Mouse (Mus musculus): ENCODE measurements around the gene Pde4d.

Pde4d gene

GRCm38 (mm10) chr13:109693769-109694168 lies 1244.0 kb downstream of the Pde4d start:
- no peak for DNase-seq (ENCODE audit: low spot score)

- no peak for DNase-seq (ENCODE audit: low spot score)
Observed at GRCm38 (mm10) chr13:109694293-109694692, 1244.5 kb downstream of the Pde4d start.

GRCm38 (mm10) chr13:109695098-109695497 lies 1245.3 kb downstream of the Pde4d start:
- DNase-seq (ENCODE audit: low spot score): no peak

GRCm38 (mm10) chr13:109706141-109706540 lies 1256.4 kb downstream of the Pde4d start:
- DNase-seq (ENCODE audit: low spot score): no peak

- DNase-seq (ENCODE audit: low spot score): no peak
Observed at GRCm38 (mm10) chr13:109706579-109706978, 1256.8 kb downstream of the Pde4d start.

- DNase-seq (ENCODE audit: low spot score): no peak
Observed at GRCm38 (mm10) chr13:109707154-109707553, 1257.4 kb downstream of the Pde4d start.

GRCm38 (mm10) chr13:109708326-109708725 lies 1258.6 kb downstream of the Pde4d start:
- DNase-seq (ENCODE audit: low spot score): no peak

GRCm38 (mm10) chr13:109714581-109714980 lies 1264.8 kb downstream of the Pde4d start:
- no peak for DNase-seq (ENCODE audit: low spot score)

GRCm38 (mm10) chr13:109715321-109715720 lies 1265.6 kb downstream of the Pde4d start:
- DNase-seq (ENCODE audit: low spot score): no peak

- no peak for DNase-seq (ENCODE audit: low spot score)
Observed at GRCm38 (mm10) chr13:109720127-109720713, 1270.5 kb downstream of the Pde4d start.

- DNase-seq (ENCODE audit: low spot score): no peak
Observed at GRCm38 (mm10) chr13:109722237-109723119, 1272.7 kb downstream of the Pde4d start.

GRCm38 (mm10) chr13:109727346-109727745 lies 1277.6 kb downstream of the Pde4d start:
- DNase-seq (ENCODE audit: low spot score): no peak

GRCm38 (mm10) chr13:109729612-109730011 lies 1279.9 kb downstream of the Pde4d start:
- no peak for DNase-seq (ENCODE audit: low spot score)

GRCm38 (mm10) chr13:109732655-109733376 lies 1283.1 kb downstream of the Pde4d start:
- no peak for DNase-seq (ENCODE audit: low spot score)

GRCm38 (mm10) chr13:109736290-109737078 lies 1286.7 kb downstream of the Pde4d start:
- no peak for DNase-seq (ENCODE audit: low spot score)

- DNase-seq (ENCODE audit: low spot score): no peak
Observed at GRCm38 (mm10) chr13:109746492-109746891, 1296.7 kb downstream of the Pde4d start.

- DNase-seq (ENCODE audit: low spot score): no peak
Observed at GRCm38 (mm10) chr13:109752236-109752863, 1302.6 kb downstream of the Pde4d start.

- no peak for DNase-seq (ENCODE audit: low spot score)
Observed at GRCm38 (mm10) chr13:109756854-109757253, 1307.1 kb downstream of the Pde4d start.

GRCm38 (mm10) chr13:109759201-109759600 lies 1309.5 kb downstream of the Pde4d start:
- no peak for DNase-seq (ENCODE audit: low spot score)

GRCm38 (mm10) chr13:109761081-109761480 lies 1311.3 kb downstream of the Pde4d start:
- DNase-seq (ENCODE audit: low spot score): no peak

- no peak for DNase-seq (ENCODE audit: low spot score)
Observed at GRCm38 (mm10) chr13:109774791-109775190, 1325.0 kb downstream of the Pde4d start.
